10 mouse cellular contexts compared by ENCODE assay signal in genomic region chr8:117854301-117854700, GRCm38 (mm10).
"Had no signal": no experiment of that assay in that cellular context is flagged by ENCODE, and none has a peak within 500 bp of the region (broad histone marks: within the 10 kb centered on the region; RNA-seq: fewer than 3 reads in every experiment).

No protein-coding gene starts in this region.

- H3K4me1 ChIP-seq: megakaryocyte, embryonic 14.5 days; midbrain, embryonic 12.5 days had no signal

- H3K9me3 ChIP-seq: intestine, embryonic 15.5 days; limb, embryonic 12.5 days; megakaryocyte, embryonic 14.5 days; midbrain, embryonic 12.5 days had no signal

- H3K36me3 ChIP-seq: intestine, embryonic 15.5 days; limb, embryonic 12.5 days; midbrain, embryonic 12.5 days had no signal

- H3K27me3 ChIP-seq: intestine, embryonic 15.5 days; midbrain, embryonic 12.5 days had no signal

- H3K4me2 ChIP-seq: intestine, embryonic 15.5 days; limb, embryonic 12.5 days; midbrain, embryonic 12.5 days had no signal

- H3K27ac ChIP-seq: intestine, embryonic 15.5 days; limb, embryonic 12.5 days; midbrain, embryonic 12.5 days had no signal

- H3K4me3 ChIP-seq: intestine, embryonic 15.5 days; limb, embryonic 12.5 days; megakaryocyte, embryonic 14.5 days; midbrain, embryonic 12.5 days had no signal

- H3K9ac ChIP-seq: intestine, embryonic 15.5 days; limb, embryonic 12.5 days; midbrain, embryonic 12.5 days had no signal

- ATAC-seq: intestine, embryonic 15.5 days had no signal

- DNase-seq: kidney, adult 18-20 months; kidney, postnatal 14 days; layer of hippocampus, postnatal 36 days; lung, postnatal 4 days; right cerebral cortex, postnatal 14 days; thymus, postnatal 4 days had no signal
